Mouse (Mus musculus) limb, embryonic 15.5 days (tissue): ENCODE data around the gene Ctns. TPM values are rescaled to one million over a fixed set of nuclear protein-coding genes. Genes with fewer than 3 reads are reported as not detected.

ENCODE experiments used
- ATAC-seq: fragments of 200-750 bp; cut with Nextera tagmentation; 2 replicates; pipeline ENCODE4 v1.8.0; 2017; ENCODE audit warnings: low read depth, moderate TSS enrichment; ENCODE audit not compliant: insufficient number of reproducible peaks, low FRiP score, low TSS enrichment
- H3K27ac ChIP-seq: fragments of 300-500 bp; sonication (generic); 2 replicates; pipeline ENCODE4 v1.5.1; 2015; ENCODE audit warnings: moderate library complexity, mild to moderate bottlenecking, inconsistent platforms
- H3K27me3 ChIP-seq: fragments of 300-500 bp; sonication (generic); 2 replicates; pipeline ENCODE4 v1.6.1; 2015; ENCODE audit warnings: inconsistent platforms
- H3K36me3 ChIP-seq: fragments of 300-500 bp; sonication (generic); 2 replicates; pipeline ENCODE4 v1.6.1; 2015; ENCODE audit warnings: inconsistent platforms
- H3K4me1 ChIP-seq: fragments of 300-500 bp; sonication (generic); 2 replicates; pipeline ENCODE4 v1.6.1; 2015; ENCODE audit warnings: inconsistent platforms
- H3K4me2 ChIP-seq: fragments of 300-500 bp; sonication (generic); 2 replicates; pipeline ENCODE4 v1.6.1; 2015; ENCODE audit warnings: mild to moderate bottlenecking, inconsistent platforms
- H3K4me3 ChIP-seq: fragments of 300-500 bp; sonication (generic); 2 replicates; pipeline ENCODE4 v1.5.1; 2015; ENCODE audit warnings: mild to moderate bottlenecking, inconsistent platforms
- H3K9ac ChIP-seq: fragments of 300-500 bp; sonication (generic); 2 replicates; pipeline ENCODE4 v1.6.1; 2015; ENCODE audit warnings: inconsistent platforms
- H3K9me3 ChIP-seq: fragments of 300-500 bp; sonication (generic); 2 replicates; pipeline ENCODE4 v1.6.1; 2016; ENCODE audit warnings: inconsistent platforms
- WGBS: fragments of 180-500 bp; shearing (Covaris S2); methylation state at CpG from one replicate; pipeline ENCODE4 v1.1.7; 2015; 5-methylcytosine and 5-hydroxymethylcytosine counted together
- polyA plus RNA-seq: library from polyadenylated mRNA; unstranded; fragments of >200 nt; fragmentation: Nextera tagmentation; extraction: Ambion mirVana; gene quantifications from 2 replicates; pipeline ENCODE4 v1.2.1, GENCODE M21; 2015

Ctns gene
- polyA plus RNA-seq, 1 experiment from 2014 or later, result 24.6 TPM

DNA sequence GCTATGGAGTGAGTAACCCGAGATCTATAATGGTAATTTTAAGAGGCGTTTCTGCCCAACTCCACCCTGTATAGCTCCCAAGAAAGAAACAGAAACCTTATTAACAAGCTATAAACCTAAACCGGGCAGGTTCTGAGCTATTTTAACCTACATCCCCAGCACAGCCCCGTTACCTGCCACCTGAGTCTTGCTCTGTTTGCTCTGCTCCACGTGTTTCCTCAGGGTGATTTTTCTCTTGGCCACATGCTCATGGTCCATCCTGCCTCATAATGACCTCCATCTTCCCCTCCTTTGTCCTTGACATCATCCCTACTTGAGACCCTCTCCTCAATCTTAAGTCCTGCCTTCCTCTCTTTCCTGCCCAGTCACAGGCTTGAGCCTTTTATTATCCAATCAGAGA lies 64.6 kb downstream of the Ctns start:
- H3K9ac ChIP-seq, result no peak overlapping the region
- H3K36me3 ChIP-seq, result 0 out of 2 replicates have a peak, but pooled peaks cover 13% of the 10 kb centered on the region
- H3K4me3 ChIP-seq, result no peak overlapping the region
- ATAC-seq, result no peak
- no peaks in the 10 kb centered on the region for H3K9me3 ChIP-seq
- no peak overlapping the region for H3K27ac ChIP-seq
- H3K27me3 ChIP-seq, result no peaks in the 10 kb centered on the region
- WGBS, result 44% methylated on average over 5 of the region's 5 CpGs
- H3K4me2 ChIP-seq, result no peak overlapping the region; the same call in 1 of the 2 replicates
- peaks cover 31% of the 10 kb centered on the region for H3K4me1 ChIP-seq

Other genes starting within 250 kb of the Ctns start
- gene Atp2a3, start 237.9 kb downstream of the Ctns start, polyA plus RNA-seq, result 2.5 and 2.6 TPM in 2 replicates
- 3.5 and 4.2 TPM in 2 replicates for gene P2rx1, start 199.9 kb downstream of the Ctns start, polyA plus RNA-seq
- 12.0 and 13.2 TPM in 2 replicates for gene Camkk1, start 180.0 kb downstream of the Ctns start, polyA plus RNA-seq
- gene Ncbp3, start 151.3 kb downstream of the Ctns start, polyA plus RNA-seq, result 10.5 and 11.3 TPM in 2 replicates
- 0.20 and 0.24 TPM in 2 replicates for gene Itgae, start 108.5 kb downstream of the Ctns start, polyA plus RNA-seq
- gene Haspin, start 60.7 kb downstream of the Ctns start, polyA plus RNA-seq, result 10.8 and 11.0 TPM in 2 replicates
- gene P2rx5, start 38.6 kb downstream of the Ctns start, polyA plus RNA-seq, result 1.2 and 2.0 TPM in 2 replicates
- gene Emc6, start 22.0 kb downstream of the Ctns start, polyA plus RNA-seq, result 91.9 and 95.4 TPM in 2 replicates
- 217 and 224 TPM in 2 replicates for gene Tax1bp3, start 22.0 kb downstream of the Ctns start, polyA plus RNA-seq
- gene Shpk, start 418 bp upstream of the Ctns start, polyA plus RNA-seq, result 2.8 and 3.0 TPM in 2 replicates
- gene Trpv1, start 35.2 kb upstream of the Ctns start, polyA plus RNA-seq, result 0.09 and 0.13 TPM in 2 replicates
- 0.88 and 0.92 TPM in 2 replicates for gene Trpv3, start 68.3 kb upstream of the Ctns start, polyA plus RNA-seq
- 0.74 and 2.0 TPM in 2 replicates for gene Aspa, start 130.6 kb upstream of the Ctns start, polyA plus RNA-seq
- not detected in 2 replicates for gene Gm49340, start 130.7 kb upstream of the Ctns start, polyA plus RNA-seq
- not detected in 2 replicates for gene Spata22, start 130.7 kb upstream of the Ctns start, polyA plus RNA-seq
- not detected in 2 replicates for gene Olfr20, start 151.7 kb upstream of the Ctns start, polyA plus RNA-seq
- not detected in 2 replicates for gene Olfr376, start 172.2 kb upstream of the Ctns start, polyA plus RNA-seq
- not detected in 2 replicates for gene Olfr1, start 200.6 kb upstream of the Ctns start, polyA plus RNA-seq
- gene Olfr378, start 229.4 kb upstream of the Ctns start, polyA plus RNA-seq, result not detected in 2 replicates